Mouse (Mus musculus) midbrain, embryonic 11.5 days (tissue): ENCODE results near the gene Naa16. TPM values are rescaled to one million over a fixed set of nuclear protein-coding genes. Genes with fewer than 3 reads are reported as not detected.
"Not testable (repeated sequence)": the region's sequence is repeated elsewhere in the genome, so short reads cannot be mapped to it uniquely, and the experiment has no call there.

Source experiments
- ATAC-seq: fragments of 200-750 bp; cut with Nextera tagmentation; 2 replicates; pipeline ENCODE4 v1.8.0; 2017; ENCODE audit warnings: moderate TSS enrichment, moderate library complexity; ENCODE audit not compliant: low FRiP score
- DNase-seq: peaks from one replicate; pipeline ENCODE4 v3.0.0; 2015; ENCODE audit warnings: low spot score; ENCODE audit errors: missing footprints
- H3K27ac ChIP-seq: fragments of 300-500 bp; sonication (generic); 2 replicates; pipeline ENCODE4 v1.5.1; 2014; ENCODE audit warnings: low read depth, low read length
- H3K27me3 ChIP-seq: fragments of 300-500 bp; sonication (generic); 2 replicates; pipeline ENCODE4 v1.6.1; 2014; ENCODE audit warnings: mild to moderate bottlenecking, low read length, moderate library complexity, mixed read lengths; ENCODE audit not compliant: control insufficient read depth, insufficient read depth
- H3K36me3 ChIP-seq: fragments of 300-500 bp; sonication (generic); 2 replicates; pipeline ENCODE4 v1.6.1; 2014; ENCODE audit warnings: mild to moderate bottlenecking, low read length, moderate library complexity, mixed read lengths; ENCODE audit not compliant: control insufficient read depth, insufficient read depth
- H3K4me1 ChIP-seq: fragments of 300-500 bp; sonication (generic); 2 replicates; pipeline ENCODE4 v1.6.1; 2014; ENCODE audit warnings: low read length; ENCODE audit not compliant: control insufficient read depth, insufficient read depth
- H3K4me2 ChIP-seq: fragments of 300-500 bp; sonication (generic); 2 replicates; pipeline ENCODE4 v1.6.1; 2014; ENCODE audit warnings: mild to moderate bottlenecking, moderate library complexity
- H3K4me3 ChIP-seq: fragments of 300-500 bp; sonication (generic); 2 replicates; pipeline ENCODE4 v1.5.1; 2014; ENCODE audit warnings: low read depth, low read length
- H3K9ac ChIP-seq: fragments of 300-500 bp; sonication (generic); 2 replicates; pipeline ENCODE4 v1.6.1; 2014; ENCODE audit warnings: low read length
- H3K9me3 ChIP-seq: fragments of 300-500 bp; sonication (generic); 2 replicates; pipeline ENCODE4 v1.6.1; 2016; ENCODE audit warnings: low read length; ENCODE audit not compliant: control insufficient read depth
- WGBS: fragments of 180-500 bp; shearing (Covaris S2); extraction: QIAGEN DNeasy Blood & Tissue Kit; methylation state at CpG from one replicate; pipeline ENCODE4 v1.1.7; 2014; 5-methylcytosine and 5-hydroxymethylcytosine counted together
- polyA plus RNA-seq: library from polyadenylated mRNA; unstranded; fragments of >200 nt; fragmentation: Nextera tagmentation; extraction: Ambion mirVana; gene quantifications from 2 replicates; pipeline ENCODE4 v1.2.1, GENCODE M21; 2014

Naa16 gene
- polyA plus RNA-seq: 38.3 and 41.8 TPM in 2 replicates

DNA sequence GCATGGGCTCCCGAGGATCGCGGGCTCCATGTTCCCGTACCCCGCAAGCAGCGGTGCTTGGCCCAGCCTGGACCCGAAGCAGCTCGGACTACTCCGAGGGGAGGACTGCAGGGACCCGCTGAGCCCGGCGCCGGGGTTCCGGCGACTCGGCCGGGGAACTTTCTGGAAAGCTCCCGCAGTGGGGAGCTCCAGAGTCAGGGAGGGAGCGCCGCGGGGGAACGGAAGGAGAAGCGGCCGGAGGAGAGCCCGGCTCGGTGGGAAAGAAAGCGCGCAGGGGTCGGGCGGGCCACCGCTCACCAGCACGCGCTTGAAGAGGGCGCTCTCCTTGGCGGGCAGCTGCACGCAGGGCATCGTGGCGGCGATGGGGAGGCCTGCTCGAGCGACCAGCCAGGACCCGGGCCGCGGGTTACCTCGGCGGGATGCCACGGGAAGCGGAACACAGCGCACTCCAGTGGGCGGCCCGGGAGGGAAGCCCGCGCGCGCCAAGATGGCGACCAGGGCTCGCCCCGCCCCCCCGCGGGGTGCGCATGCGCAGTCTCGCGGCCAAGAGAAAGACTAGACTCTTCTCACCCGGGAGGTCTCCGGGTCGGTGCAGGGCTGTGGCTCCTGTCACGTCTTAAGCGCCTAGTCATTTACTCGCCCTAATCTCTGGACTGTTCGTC lies at the start of gene Naa16:
Naa16 (minus strand) TSS at position 514 of the 662 bp plus-strand sequence.
- Histone ChIP-seq H3K27me3 (no peaks in the 10 kb centered on the region), H3K4me1 (peaks cover 8% of the 10 kb centered on the region; the same call in 1 of the 2 replicates), H3K4me3 (peak within 1 kb of the TSS; percentile 79), H3K9me3 (no peaks in the 10 kb centered on the region), H3K9ac (peak within 1 kb of the TSS; percentile 87), H3K27ac (peak within 1 kb of the TSS; percentile 94), H3K36me3 (no peaks in the 10 kb centered on the region), H3K4me2 (peak within 1 kb of the TSS; percentile 74)
- peak; percentile 100 for DNase-seq
- peak; percentile 96 for ATAC-seq
- WGBS: under 1% methylated on average over 67 of the region's 71 CpGs

DNA sequence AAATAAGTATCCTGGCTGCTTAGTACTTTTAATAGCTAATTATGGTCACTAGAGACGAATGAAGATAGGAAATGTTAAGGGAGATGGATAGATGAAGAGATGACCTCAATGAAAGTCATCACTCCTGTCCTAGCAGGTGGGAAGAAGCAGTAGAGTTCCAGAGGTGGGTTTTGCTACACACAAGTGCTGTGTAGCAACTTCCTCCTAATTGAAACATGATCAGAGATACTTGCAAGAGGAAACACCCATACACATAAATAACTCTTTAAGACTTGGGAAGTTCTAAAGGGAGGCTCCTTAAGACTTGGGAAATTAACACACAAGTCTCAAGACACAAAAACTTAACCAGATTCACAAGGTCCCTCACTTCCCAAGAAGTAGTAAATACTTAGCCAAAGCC lies 43.5 kb upstream of the Naa16 start:
- DNase-seq (no peak), ATAC-seq (no peak)
- Histone ChIP-seq H3K9me3 (no peaks in the 10 kb centered on the region), H3K27me3 (no peaks in the 10 kb centered on the region), H3K36me3 (no peaks in the 10 kb centered on the region), H3K9ac (no peak overlapping the region), H3K27ac (no peak overlapping the region), H3K4me2 (no peak overlapping the region), H3K4me3 (no peak overlapping the region), H3K4me1 (no peaks in the 10 kb centered on the region)
- 89% methylated on average over 1 of the region's 1 CpGs for WGBS

GRCm38 (mm10) chr14:79426730-79427365 lies 36.3 kb upstream of the Naa16 start:
- H3K9me3 ChIP-seq, H3K27me3 ChIP-seq, DNase-seq, H3K36me3 ChIP-seq, H3K27ac ChIP-seq, H3K4me1 ChIP-seq: not testable (repeated sequence)
- peak; percentile 43 for ATAC-seq
- Histone ChIP-seq H3K4me3 (peak overlapping the region; percentile 44), H3K9ac (peak overlapping the region; percentile 66), H3K4me2 (peak overlapping the region; percentile 51)
- WGBS: 66% methylated on average over 10 of the region's 59 CpGs

- Histone ChIP-seq H3K9me3 (peaks cover 4% of the 10 kb centered on the region), H3K27ac (peak within 1 kb of the TSS; percentile 48), H3K36me3 (0 out of 2 replicates have a peak, but pooled peaks cover 2% of the 10 kb centered on the region), H3K9ac (peak within 1 kb of the TSS; percentile 66), H3K4me2 (peak within 1 kb of the TSS; percentile 51), H3K4me3 (peak within 1 kb of the TSS; percentile 44), H3K4me1 (no peaks in the 10 kb centered on the region), H3K27me3 (no peaks in the 10 kb centered on the region)
- DNase-seq: peak; percentile 97
- WGBS: under 1% methylated on average over 41 of the region's 44 CpGs
- ATAC-seq: peak; percentile 98
Observed at GRCm38 (mm10) chr14:79425979-79426729, 35.6 kb upstream of the Naa16 start, which contains the start of gene Kbtbd7. Gene Kbtbd7, plus strand, starts transcription at chr14:79426511.

GRCm38 (mm10) chr14:79420083-79420685 lies 29.6 kb upstream of the Naa16 start:
- H3K9ac ChIP-seq: 0 out of 2 replicates have a peak overlapping the region, but pooled peaks have one; percentile 4
- H3K36me3 ChIP-seq: no peaks in the 10 kb centered on the region
- peaks cover 4% of the 10 kb centered on the region; the same call in 1 of the 2 replicates for H3K4me1 ChIP-seq
- 33% methylated on average over 20 of the region's 20 CpGs for WGBS
- H3K4me3 ChIP-seq: no peak overlapping the region
- H3K4me2 ChIP-seq: 0 out of 2 replicates have a peak overlapping the region, but pooled peaks have one; percentile 14
- H3K27me3 ChIP-seq: no peaks in the 10 kb centered on the region
- H3K9me3 ChIP-seq: no peaks in the 10 kb centered on the region
- DNase-seq (no peak), ATAC-seq (peak; percentile 70)
- peak overlapping the region; percentile 21; the same call in 1 of the 2 replicates for H3K27ac ChIP-seq

- DNase-seq (peak; percentile 12), ATAC-seq (no peak)
- Histone ChIP-seq H3K9ac (no peak overlapping the region), H3K4me3 (no peak overlapping the region), H3K36me3 (no peaks in the 10 kb centered on the region), H3K27ac (no peak overlapping the region), H3K27me3 (no peaks in the 10 kb centered on the region), H3K4me1 (no peaks in the 10 kb centered on the region), H3K9me3 (no peaks in the 10 kb centered on the region), H3K4me2 (no peak overlapping the region)
- WGBS: 72% methylated on average over 6 of the region's 6 CpGs
Observed at GRCm38 (mm10) chr14:79413121-79413520, 22.5 kb upstream of the Naa16 start.

- H3K36me3 ChIP-seq: no peaks in the 10 kb centered on the region
- no peak overlapping the region for H3K4me2 ChIP-seq
- WGBS: 86% methylated on average over 2 of the region's 2 CpGs
- no peaks in the 10 kb centered on the region for H3K27me3 ChIP-seq
- no peak overlapping the region for H3K4me3 ChIP-seq
- H3K4me1 ChIP-seq: no peaks in the 10 kb centered on the region
- ATAC-seq (no peak), DNase-seq (peak; percentile 56)
- no peak overlapping the region for H3K9ac ChIP-seq
- no peaks in the 10 kb centered on the region for H3K9me3 ChIP-seq
- no peak overlapping the region for H3K27ac ChIP-seq
Observed at GRCm38 (mm10) chr14:79410662-79411061, 20.1 kb upstream of the Naa16 start.

- Histone ChIP-seq H3K9me3 (no peaks in the 10 kb centered on the region), H3K36me3 (no peaks in the 10 kb centered on the region), H3K4me1 (no peaks in the 10 kb centered on the region), H3K4me2 (no peak overlapping the region), H3K27ac (no peak overlapping the region), H3K4me3 (no peak overlapping the region), H3K9ac (no peak overlapping the region), H3K27me3 (no peaks in the 10 kb centered on the region)
- WGBS: 91% methylated on average over 6 of the region's 6 CpGs
- ATAC-seq (no peak), DNase-seq (peak; percentile 62)
Observed at GRCm38 (mm10) chr14:79409278-79409830, 18.8 kb upstream of the Naa16 start.
